Mouse (Mus musculus): ENCODE measurements around the gene Coq10b. TPM values are rescaled to one million over a fixed set of nuclear protein-coding genes. Genes with fewer than 3 reads are reported as not detected.

Gene Coq10b
- polyA plus RNA-seq, 1 experiment: 6.6 TPM

GRCm38 (mm10) chr1:55075652-55076394, 23.3 kb downstream of the Coq10b start:
- H3K4me3 ChIP-seq (ENCODE audit: control insufficient read depth, insufficient read depth, low read length): no peak overlapping the region
- 94% methylated on average over 5 of the region's 5 CpGs for WGBS
- H3K27ac ChIP-seq (ENCODE audit: control insufficient read depth, insufficient read depth, low read length): no peak overlapping the region
- peaks cover 27% of the 10 kb centered on the region for H3K36me3 ChIP-seq (ENCODE audit: control insufficient read depth, insufficient read depth, low read length)
- TF ChIP-seq POLR2A (IDR thresholded peaks at IDR 0.05; ENCODE audit: control insufficient read depth, extremely low read depth, insufficient read depth, low read length, poor library complexity) (no peak), CTCF (IDR thresholded peaks at IDR 0.05; ENCODE audit: borderline replicate concordance, control insufficient read depth, extremely low read depth, insufficient read depth, low read length, poor library complexity) (no peak)
- no peak for DNase-seq
- H3K27me3 ChIP-seq (ENCODE audit: control insufficient read depth, insufficient read depth, low read length): no peaks in the 10 kb centered on the region
- H3K4me1 ChIP-seq (replicated peaks; ENCODE audit: control insufficient read depth, insufficient read depth, low read length): no peaks in the 10 kb centered on the region

DNA sequence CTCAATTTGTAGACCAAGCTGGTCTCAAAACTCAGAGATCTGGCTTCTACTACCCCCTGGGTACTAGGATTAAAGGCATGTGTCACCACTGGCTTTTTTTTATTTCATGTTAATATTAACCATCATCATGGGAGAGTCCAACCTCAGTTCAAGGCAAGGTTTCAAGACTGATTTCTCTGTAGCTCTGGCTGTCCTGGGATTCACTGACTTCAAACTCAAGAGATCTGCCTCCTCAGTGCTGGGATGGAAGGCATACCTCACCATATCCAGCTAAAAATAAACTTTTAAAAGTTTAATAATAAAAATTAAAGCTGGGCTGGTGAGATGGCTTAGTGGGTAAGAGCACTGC, 23.8 kb downstream of the Coq10b start:
- H3K27ac ChIP-seq (ENCODE audit: control insufficient read depth, insufficient read depth, low read length): no peak overlapping the region
- TF ChIP-seq POLR2A (IDR thresholded peaks at IDR 0.05; ENCODE audit: control insufficient read depth, extremely low read depth, insufficient read depth, low read length, poor library complexity) (no peak), CTCF (IDR thresholded peaks at IDR 0.05; ENCODE audit: borderline replicate concordance, control insufficient read depth, extremely low read depth, insufficient read depth, low read length, poor library complexity) (no peak)
- H3K4me1 ChIP-seq (replicated peaks; ENCODE audit: control insufficient read depth, insufficient read depth, low read length): no peaks in the 10 kb centered on the region
- no peak overlapping the region for H3K4me3 ChIP-seq (ENCODE audit: control insufficient read depth, insufficient read depth, low read length)
- H3K36me3 ChIP-seq (ENCODE audit: control insufficient read depth, insufficient read depth, low read length): peaks cover 32% of the 10 kb centered on the region
- no peaks in the 10 kb centered on the region for H3K27me3 ChIP-seq (ENCODE audit: control insufficient read depth, insufficient read depth, low read length)
- no peak for DNase-seq

DNA sequence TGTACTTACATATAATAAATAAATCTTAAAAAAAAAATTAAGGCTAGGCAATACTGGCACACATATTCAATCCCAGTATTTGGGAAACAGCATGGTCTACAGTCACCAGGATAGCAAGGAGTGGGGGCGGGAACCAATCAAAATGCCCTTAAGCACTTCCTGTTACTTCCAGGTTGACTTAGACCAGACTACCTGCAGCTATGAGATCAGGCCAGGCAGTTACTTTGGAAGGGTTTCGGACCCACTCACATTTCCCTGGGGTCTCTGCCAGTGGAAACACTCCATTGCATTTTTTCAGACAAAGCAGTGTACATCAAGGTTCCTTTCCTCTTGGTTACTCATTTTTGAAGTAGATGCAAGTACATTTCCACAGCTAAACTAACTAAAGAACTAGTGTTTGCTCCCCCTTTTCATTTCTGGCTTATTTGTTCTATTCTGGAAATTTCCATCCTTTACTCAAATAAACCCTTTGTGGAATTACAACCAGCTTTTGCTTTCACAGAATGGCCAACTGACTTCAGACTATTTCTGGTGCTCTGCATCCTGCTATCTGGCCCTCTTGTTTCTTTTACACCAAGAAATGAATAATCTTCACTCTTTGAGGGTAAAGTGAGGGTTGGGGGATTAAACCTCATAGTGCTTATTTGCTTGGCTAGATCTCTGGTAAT, 24.4 kb downstream of the Coq10b start:
- H3K27me3 ChIP-seq (ENCODE audit: control insufficient read depth, insufficient read depth, low read length): no peaks in the 10 kb centered on the region
- WGBS: 98% methylated on average over 2 of the region's 2 CpGs
- H3K27ac ChIP-seq (ENCODE audit: control insufficient read depth, insufficient read depth, low read length): no peak overlapping the region
- no peak overlapping the region for H3K4me3 ChIP-seq (ENCODE audit: control insufficient read depth, insufficient read depth, low read length)
- DNase-seq: no peak
- peaks cover 36% of the 10 kb centered on the region for H3K36me3 ChIP-seq (ENCODE audit: control insufficient read depth, insufficient read depth, low read length)
- TF ChIP-seq CTCF (IDR thresholded peaks at IDR 0.05; ENCODE audit: borderline replicate concordance, control insufficient read depth, extremely low read depth, insufficient read depth, low read length, poor library complexity) (no peak), POLR2A (IDR thresholded peaks at IDR 0.05; ENCODE audit: control insufficient read depth, extremely low read depth, insufficient read depth, low read length, poor library complexity) (no peak)
- H3K4me1 ChIP-seq (replicated peaks; ENCODE audit: control insufficient read depth, insufficient read depth, low read length): no peaks in the 10 kb centered on the region

DNA sequence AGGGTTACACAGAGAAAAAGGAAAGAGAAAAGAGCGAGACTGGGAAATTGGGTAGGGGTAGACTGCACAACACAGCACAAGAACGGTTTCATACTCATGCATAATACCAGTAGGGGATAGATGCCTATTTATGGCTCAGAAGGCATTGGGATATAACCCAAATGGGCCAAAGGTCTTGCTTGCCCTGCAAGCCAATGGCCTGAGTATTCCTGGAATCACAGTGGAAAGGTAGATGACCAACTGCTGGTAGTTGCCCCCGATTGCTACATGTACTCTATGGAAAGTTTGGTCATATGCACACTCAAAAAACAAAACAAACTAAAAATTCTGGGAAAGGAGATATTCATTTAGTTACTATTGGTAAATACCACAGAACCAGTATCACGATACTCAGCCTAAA, 27.1 kb downstream of the Coq10b start:
- Histone ChIP-seq H3K4me3 (ENCODE audit: control insufficient read depth, insufficient read depth, low read length) (no peak overlapping the region), H3K27ac (ENCODE audit: control insufficient read depth, insufficient read depth, low read length) (no peak overlapping the region), H3K4me1 (replicated peaks; ENCODE audit: control insufficient read depth, insufficient read depth, low read length) (no peaks in the 10 kb centered on the region), H3K27me3 (ENCODE audit: control insufficient read depth, insufficient read depth, low read length) (no peaks in the 10 kb centered on the region), H3K36me3 (ENCODE audit: control insufficient read depth, insufficient read depth, low read length) (peaks cover 58% of the 10 kb centered on the region)
- DNase-seq: no peak
- TF ChIP-seq POLR2A (IDR thresholded peaks at IDR 0.05; ENCODE audit: control insufficient read depth, extremely low read depth, insufficient read depth, low read length, poor library complexity) (no peak), CTCF (IDR thresholded peaks at IDR 0.05; ENCODE audit: borderline replicate concordance, control insufficient read depth, extremely low read depth, insufficient read depth, low read length, poor library complexity) (no peak)
- WGBS: 97% methylated on average over 4 of the region's 4 CpGs

- Histone ChIP-seq H3K27ac (ENCODE audit: control insufficient read depth, insufficient read depth, low read length) (no peak overlapping the region), H3K27me3 (ENCODE audit: control insufficient read depth, insufficient read depth, low read length) (no peaks in the 10 kb centered on the region), H3K4me3 (ENCODE audit: control insufficient read depth, insufficient read depth, low read length) (no peak overlapping the region), H3K36me3 (ENCODE audit: control insufficient read depth, insufficient read depth, low read length) (peaks cover 58% of the 10 kb centered on the region), H3K4me1 (replicated peaks; ENCODE audit: control insufficient read depth, insufficient read depth, low read length) (peaks cover 6% of the 10 kb centered on the region)
- TF ChIP-seq POLR2A (IDR thresholded peaks at IDR 0.05; ENCODE audit: control insufficient read depth, extremely low read depth, insufficient read depth, low read length, poor library complexity): no peak
- DNase-seq: no peak
- WGBS: 97% methylated on average over 1 of the region's 1 CpGs
Observed at GRCm38 (mm10) chr1:55082106-55082505, 29.5 kb downstream of the Coq10b start.

- Histone ChIP-seq H3K4me1 (replicated peaks; ENCODE audit: control insufficient read depth, insufficient read depth, low read length) (peaks cover 8% of the 10 kb centered on the region), H3K4me3 (ENCODE audit: control insufficient read depth, insufficient read depth, low read length) (no peak overlapping the region), H3K27me3 (ENCODE audit: control insufficient read depth, insufficient read depth, low read length) (no peaks in the 10 kb centered on the region), H3K36me3 (ENCODE audit: control insufficient read depth, insufficient read depth, low read length) (peaks cover 34% of the 10 kb centered on the region), H3K27ac (ENCODE audit: control insufficient read depth, insufficient read depth, low read length) (no peak overlapping the region)
- DNase-seq: no peak
- WGBS: 71% methylated on average over 7 of the region's 7 CpGs
- TF ChIP-seq POLR2A (IDR thresholded peaks at IDR 0.05; ENCODE audit: control insufficient read depth, extremely low read depth, insufficient read depth, low read length, poor library complexity) (no peak), CTCF (IDR thresholded peaks at IDR 0.05; ENCODE audit: borderline replicate concordance, control insufficient read depth, extremely low read depth, insufficient read depth, low read length, poor library complexity) (no peak)
Observed at GRCm38 (mm10) chr1:55085781-55086366, 33.3 kb downstream of the Coq10b start.

Data from thymus, adult 2 months (tissue).